Mouse (Mus musculus) liver, adult 2 months (tissue): ENCODE results near the gene Med19. TPM values are rescaled to one million over a fixed set of nuclear protein-coding genes. Genes with fewer than 3 reads are reported as not detected.

Experiments used
- DNase-seq: peaks from one replicate; pipeline ENCODE4 v3.0.0-alpha.2; 2011; ENCODE audit warnings: low read depth, low spot score; ENCODE audit errors: extremely low read depth
- H3K27ac ChIP-seq: fragments of 200-500 bp; replicated peaks from 2 replicates; pipeline ENCODE4 v1.5.1; 2012; ENCODE audit warnings: low read depth, mild to moderate bottlenecking, control low read depth, inconsistent platforms, low read length; ENCODE audit not compliant: insufficient read depth
- H3K27me3 ChIP-seq: fragments of 200-500 bp; 2 replicates; pipeline ENCODE4 v1.6.1; 2012; ENCODE audit warnings: mild to moderate bottlenecking, moderate library complexity, low read length, inconsistent platforms; ENCODE audit not compliant: control insufficient read depth, insufficient read depth
- H3K36me3 ChIP-seq: fragments of 200-500 bp; 2 replicates; pipeline ENCODE4 v1.6.1; 2012; ENCODE audit warnings: low read length, inconsistent platforms; ENCODE audit not compliant: control insufficient read depth, insufficient read depth
- H3K4me1 ChIP-seq: fragments of 200-500 bp; 2 replicates; pipeline ENCODE4 v1.6.1; 2011; ENCODE audit warnings: low read length; ENCODE audit not compliant: control insufficient read depth, insufficient read depth
- H3K4me3 ChIP-seq: fragments of 200-500 bp; 2 replicates; pipeline ENCODE4 v1.5.1; 2011; ENCODE audit warnings: low read depth, mild to moderate bottlenecking, control low read depth, low read length, moderate library complexity; ENCODE audit not compliant: insufficient read depth
- H3K79me2 ChIP-seq: fragments of 200-500 bp; 2 replicates; pipeline ENCODE4 v1.6.1; 2012; ENCODE audit warnings: inconsistent platforms, mild to moderate bottlenecking, low read length, moderate library complexity; ENCODE audit not compliant: control insufficient read depth, insufficient read depth
- H3K9ac ChIP-seq: fragments of 200-500 bp; 2 replicates; pipeline ENCODE4 v1.6.1; 2012; ENCODE audit warnings: low read depth, mild to moderate bottlenecking, control low read depth, inconsistent platforms, low read length
- CTCF ChIP-seq: fragments of 200-500 bp; IDR thresholded peaks from 2 replicates; pipeline ENCODE4 v1.5.1; 2011; ENCODE audit warnings: low read depth, low read length, control low read depth
- POLR2A ChIP-seq: fragments of 200-500 bp; IDR thresholded peaks from 2 replicates; pipeline ENCODE4 v1.6.1; 2011; ENCODE audit warnings: low read length, control low read depth; ENCODE audit not compliant: insufficient read depth; ENCODE audit errors: extremely low read depth
- WGBS: fragments of 180-500 bp; shearing (Covaris S2); methylation state at CpG from one replicate; pipeline ENCODE4 v1.1.7; 2018; 5-methylcytosine and 5-hydroxymethylcytosine counted together
- polyA plus RNA-seq: library from polyadenylated mRNA; depleted of rRNA; stranded (reverse); fragments of >200 nt; gene quantifications from 2 replicates; pipeline ENCODE4 v1.2.3, GENCODE M21; 2012
- total RNA-seq: library from RNA; depleted of rRNA; stranded (reverse); fragments of >200 nt; gene quantifications from 2 replicates; pipeline ENCODE4 v1.2.3, GENCODE M21; 2014

Gene Med19
- total and polyA plus RNA-seq, 2 experiments: 5.5 to 7.9 TPM

DNA sequence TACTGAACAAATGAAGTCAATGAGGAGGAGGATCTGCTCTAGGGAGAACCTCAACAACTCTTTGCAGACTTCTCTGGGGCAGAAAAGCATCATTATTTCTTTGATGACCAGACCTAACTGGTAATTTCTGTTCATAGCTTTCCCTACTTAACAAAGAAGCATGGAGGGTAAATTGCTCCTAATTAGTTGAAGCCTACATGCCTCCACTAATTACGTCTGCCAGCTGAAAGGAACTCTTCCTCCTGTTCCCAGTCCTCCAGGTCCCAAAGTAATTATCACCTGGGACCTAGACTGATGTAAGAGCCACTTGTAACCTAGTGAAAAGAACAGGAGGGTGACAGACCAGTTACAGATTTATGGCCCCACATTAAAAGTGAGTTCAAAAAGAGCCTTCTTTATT is 29.3 kb downstream of the Med19 start:
- TF ChIP-seq CTCF (no peak), POLR2A (no peak)
- peaks cover 22% of the 10 kb centered on the region; the same call in 1 of the 2 replicates for H3K79me2 ChIP-seq
- 82% methylated on average over 1 of the region's 1 CpGs for WGBS
- no peak overlapping the region for H3K9ac ChIP-seq
- no peak overlapping the region for H3K4me3 ChIP-seq
- H3K27ac ChIP-seq: no peak overlapping the region
- peaks cover 12% of the 10 kb centered on the region for H3K4me1 ChIP-seq
- H3K27me3 ChIP-seq: no peaks in the 10 kb centered on the region
- no peak for DNase-seq
- H3K36me3 ChIP-seq: peaks cover 34% of the 10 kb centered on the region

DNA sequence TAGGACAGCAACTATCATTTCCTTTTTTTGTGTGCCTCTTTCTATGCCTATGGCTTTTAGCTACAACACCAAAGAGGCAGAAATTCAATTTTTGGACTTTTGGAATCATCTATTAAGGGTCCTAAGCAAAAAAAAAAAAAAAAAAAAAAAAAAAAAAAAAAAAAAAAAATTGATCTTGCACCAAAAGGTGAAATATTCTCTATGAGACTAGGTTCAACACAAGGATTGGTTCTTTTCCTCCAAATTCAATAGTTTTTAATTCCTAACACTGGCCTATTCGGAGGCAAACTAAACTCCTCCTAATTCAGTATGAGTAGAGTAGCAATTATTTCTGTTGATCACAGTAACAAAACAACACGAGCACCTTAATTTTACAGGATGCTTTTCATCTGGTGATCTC is 33.7 kb downstream of the Med19 start:
- Histone ChIP-seq H3K79me2 (peaks cover 24% of the 10 kb centered on the region; the same call in 1 of the 2 replicates), H3K4me1 (peaks cover 10% of the 10 kb centered on the region), H3K27me3 (no peaks in the 10 kb centered on the region), H3K27ac (no peak overlapping the region), H3K4me3 (no peak overlapping the region), H3K9ac (no peak overlapping the region), H3K36me3 (peaks cover 22% of the 10 kb centered on the region)
- TF ChIP-seq POLR2A (no peak), CTCF (no peak)
- 88% methylated on average over 2 of the region's 2 CpGs for WGBS
- no peak for DNase-seq

- DNase-seq: no peak
- H3K27ac ChIP-seq: peak overlapping the region; percentile 88
- under 1% methylated on average over 26 of the region's 26 CpGs for WGBS
- no peaks in the 10 kb centered on the region; the same call in none of the 2 replicates for H3K4me1 ChIP-seq
- H3K36me3 ChIP-seq: peaks cover 13% of the 10 kb centered on the region
- peak overlapping the region; percentile 93 for H3K4me3 ChIP-seq
- no peaks in the 10 kb centered on the region for H3K27me3 ChIP-seq
- TF ChIP-seq POLR2A (no peak), CTCF (no peak)
- H3K79me2 ChIP-seq: peaks cover 15% of the 10 kb centered on the region; the same call in 1 of the 2 replicates
- peak overlapping the region; percentile 83 for H3K9ac ChIP-seq
These were observed 36.2 kb downstream of the Med19 start for GRCm38 (mm10) chr2:84714422-84714810.

DNA sequence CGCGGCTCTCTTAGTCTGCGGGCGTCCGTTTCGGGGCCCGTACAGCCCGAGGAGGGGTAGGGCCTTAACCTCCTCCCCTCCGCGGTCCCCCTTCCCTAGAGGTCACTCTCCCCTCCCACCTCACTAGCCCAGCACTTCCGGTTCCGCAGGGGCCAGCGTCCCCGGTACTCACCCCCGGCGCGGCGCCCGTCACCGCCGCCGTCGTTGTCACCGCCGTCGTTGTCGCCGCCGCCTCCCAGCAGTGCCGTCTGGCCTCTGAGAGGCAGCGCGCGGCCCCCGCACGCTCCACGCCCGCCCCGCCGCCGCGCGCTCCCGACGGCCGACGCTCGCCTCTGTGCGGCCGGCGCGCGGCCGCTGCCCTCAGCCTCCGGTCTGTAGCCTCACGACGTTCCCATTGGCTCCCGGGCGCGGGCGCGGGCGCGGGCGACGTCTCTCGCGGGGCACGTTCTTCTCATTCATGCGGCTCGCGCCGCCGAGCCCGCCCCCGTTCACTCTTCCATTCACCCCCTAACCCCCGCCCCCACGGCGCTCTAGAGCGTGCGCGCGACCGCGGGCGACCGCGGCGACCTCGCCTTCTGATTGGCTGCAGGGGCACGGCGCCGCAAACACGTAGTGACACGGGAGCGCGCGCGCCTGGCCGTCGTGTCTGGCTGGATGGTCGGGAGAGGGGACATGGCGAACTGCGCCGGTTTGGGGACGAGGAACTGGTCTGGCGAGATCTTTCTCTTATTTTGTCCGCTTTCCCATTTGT is 36.8 kb downstream of the Med19 start, which contains the start of gene Zdhhc5:
Zdhhc5 (minus strand) TSS at position 370 of the 751 bp plus-strand sequence.
- Histone ChIP-seq H3K27ac (peak within 1 kb of the TSS; percentile 88), H3K4me3 (peak within 1 kb of the TSS; percentile 93), H3K4me1 (no peaks in the 10 kb centered on the region; the same call in none of the 2 replicates), H3K27me3 (no peaks in the 10 kb centered on the region), H3K9ac (peak within 1 kb of the TSS; percentile 83), H3K36me3 (peaks cover 10% of the 10 kb centered on the region), H3K79me2 (peaks cover 11% of the 10 kb centered on the region; the same call in 1 of the 2 replicates)
- peak; percentile 51 for DNase-seq
- WGBS: 1% methylated on average over 96 of the region's 107 CpGs
- TF ChIP-seq POLR2A: peak; percentile 79
- TF ChIP-seq CTCF: no peak

GRCm38 (mm10) chr2:84715562-84716361 is 37.6 kb downstream of the Med19 start:
- DNase-seq: peak; percentile 99
- TF ChIP-seq CTCF (no peak), POLR2A (no peak)
- whole genome bisulfite sequencing: under 1% methylated on average over 33 of the region's 33 CpGs
- H3K36me3 ChIP-seq: peaks cover 2% of the 10 kb centered on the region
- H3K9ac ChIP-seq: peak overlapping the region; percentile 74
- peaks cover 3% of the 10 kb centered on the region; the same call in 1 of the 2 replicates for H3K79me2 ChIP-seq
- peak overlapping the region; percentile 63 for H3K4me3 ChIP-seq
- peak overlapping the region; percentile 87 for H3K27ac ChIP-seq
- no peaks in the 10 kb centered on the region; the same call in none of the 2 replicates for H3K4me1 ChIP-seq
- H3K27me3 ChIP-seq: no peaks in the 10 kb centered on the region
